Mouse (Mus musculus) heart, adult 2 months (tissue): ENCODE data around the gene Gm20605.

Experiments
- CTCF ChIP-seq: fragments of 200-600 bp; IDR thresholded peaks from 2 replicates; pipeline ENCODE4 v1.8.1; 2022; ENCODE audit warnings: antibody characterized with exemption, mild to moderate bottlenecking, moderate library complexity
- EP300 ChIP-seq: fragments of 200-500 bp; IDR thresholded peaks from 2 replicates; pipeline ENCODE4 v1.6.1; 2011; ENCODE audit warnings: low read depth, low read length, control low read depth; ENCODE audit not compliant: insufficient read depth
- POLR2A ChIP-seq: fragments of 200-500 bp; IDR thresholded peaks from 2 replicates; pipeline ENCODE4 v1.6.1; 2011; ENCODE audit warnings: mild to moderate bottlenecking, low read depth, low read length, control low read depth; ENCODE audit not compliant: insufficient read depth

GRCm38 (mm10) chr5:137580246-137580645 is 48.7 kb upstream of the Gm20605 start:
- TF ChIP-seq CTCF (no peak), POLR2A (no peak), EP300 (no peak)
